Mouse (Mus musculus): ENCODE results near the gene Taf1c. TPM values are rescaled to one million over a fixed set of nuclear protein-coding genes. Genes with fewer than 3 reads are reported as not detected.

The Taf1c gene
- polyA plus RNA-seq (2012; rRNA removed): 22.8 and 24.0 TPM in 2 replicates

GRCm38 (mm10) chr8:119604996-119605395 lies at the start of gene Taf1c:
Gene Taf1c (minus strand): TSS chr8:119605222.

DNA sequence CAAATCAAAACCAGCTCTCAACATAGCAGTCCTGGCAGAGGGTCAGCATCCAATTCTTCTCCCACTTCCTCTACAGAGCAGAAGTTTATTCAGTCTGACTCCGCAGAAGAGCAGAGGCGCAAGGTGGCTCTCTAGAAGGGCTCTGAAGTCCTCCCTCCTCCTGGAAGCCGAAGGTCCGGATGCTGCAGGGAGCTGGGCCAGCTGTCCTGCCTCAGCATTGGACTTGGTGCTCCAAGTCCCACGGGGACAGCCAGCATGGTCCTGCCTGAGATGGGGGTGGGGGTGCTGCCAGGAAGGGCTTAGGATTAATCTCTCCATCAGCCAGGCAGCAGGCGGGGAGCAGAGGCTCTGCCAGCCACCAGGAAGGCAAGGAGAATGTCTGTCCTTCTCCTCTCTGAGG lies 30.4 kb upstream of the Taf1c start, which contains the start of gene Kcng4:
Gene Kcng4 (minus strand): TSS at position 303 of the 400 bp plus-strand sequence.

GRCm38 (mm10) chr8:119612471-119612870 lies 7.4 kb upstream of the Taf1c start, which contains the start of gene Adad2:
Gene Adad2 (plus strand): TSS chr8:119612747.

GRCm38 (mm10) chr8:119574437-119575365 lies 30.3 kb downstream of the Taf1c start, which contains the start of the genes Hsdl1 and Dnaaf1:
Gene Hsdl1 (minus strand): TSS chr8:119575183.
Gene Dnaaf1 (plus strand): TSS chr8:119575235.

GRCm38 (mm10) chr8:119558603-119559401 lies 46.2 kb downstream of the Taf1c start, which contains the start of gene Mbtps1:
Gene Mbtps1 (minus strand): TSS chr8:119558735.

Other genes with a start within 250 kb of the Taf1c start
- gene Mlycd, start 210.3 kb downstream of the Taf1c start, polyA plus RNA-seq (2012; rRNA removed): 18.3 and 19.3 TPM in 2 replicates
- gene Osgin1, start 171.1 kb downstream of the Taf1c start, polyA plus RNA-seq (2012; rRNA removed): 0.53 and 0.73 TPM in 2 replicates
- gene Necab2, start 158.5 kb downstream of the Taf1c start, polyA plus RNA-seq (2012; rRNA removed): 42.8 and 44.1 TPM in 2 replicates
- 0.08 and 0.09 TPM in 2 replicates for gene Slc38a8, start 103.5 kb downstream of the Taf1c start, polyA plus RNA-seq (2012; rRNA removed)
- 72.5 and 75.5 TPM in 2 replicates for gene Mbtps1, start 46.5 kb downstream of the Taf1c start, polyA plus RNA-seq (2012; rRNA removed)
- 76.3 and 83.7 TPM in 2 replicates for gene Hsdl1, start 30.0 kb downstream of the Taf1c start, polyA plus RNA-seq (2012; rRNA removed)
- 0.53 and 0.62 TPM in 2 replicates for gene Dnaaf1, start 30.0 kb downstream of the Taf1c start, polyA plus RNA-seq (2012; rRNA removed)
- gene Adad2, start 7.5 kb upstream of the Taf1c start, polyA plus RNA-seq (2012; rRNA removed): 0.27 and 0.51 TPM in 2 replicates
- 0.19 and 0.41 TPM in 2 replicates for gene Kcng4, start 30.5 kb upstream of the Taf1c start, polyA plus RNA-seq (2012; rRNA removed)
- 8.6 and 9.7 TPM in 2 replicates for gene Wfdc1, start 61.1 kb upstream of the Taf1c start, polyA plus RNA-seq (2012; rRNA removed)
- gene Atp2c2, start 94.8 kb upstream of the Taf1c start, polyA plus RNA-seq (2012; rRNA removed): 0.27 and 0.30 TPM in 2 replicates
- gene Tldc1, start 173.2 kb upstream of the Taf1c start, polyA plus RNA-seq (2012; rRNA removed): 13.9 and 14.5 TPM in 2 replicates
- gene Cotl1, start 235.3 kb upstream of the Taf1c start, polyA plus RNA-seq (2012; rRNA removed): 261 and 319 TPM in 2 replicates

Measured in central nervous system, embryonic 18 days (tissue).